Mouse (Mus musculus): ENCODE measurements around the gene Gucy2d. TPM values are rescaled to one million over a fixed set of nuclear protein-coding genes. Genes with fewer than 3 reads are reported as not detected.

The Gucy2d gene
- polyA plus RNA-seq, 1 experiment from 2014 or later, result not detected

DNA sequence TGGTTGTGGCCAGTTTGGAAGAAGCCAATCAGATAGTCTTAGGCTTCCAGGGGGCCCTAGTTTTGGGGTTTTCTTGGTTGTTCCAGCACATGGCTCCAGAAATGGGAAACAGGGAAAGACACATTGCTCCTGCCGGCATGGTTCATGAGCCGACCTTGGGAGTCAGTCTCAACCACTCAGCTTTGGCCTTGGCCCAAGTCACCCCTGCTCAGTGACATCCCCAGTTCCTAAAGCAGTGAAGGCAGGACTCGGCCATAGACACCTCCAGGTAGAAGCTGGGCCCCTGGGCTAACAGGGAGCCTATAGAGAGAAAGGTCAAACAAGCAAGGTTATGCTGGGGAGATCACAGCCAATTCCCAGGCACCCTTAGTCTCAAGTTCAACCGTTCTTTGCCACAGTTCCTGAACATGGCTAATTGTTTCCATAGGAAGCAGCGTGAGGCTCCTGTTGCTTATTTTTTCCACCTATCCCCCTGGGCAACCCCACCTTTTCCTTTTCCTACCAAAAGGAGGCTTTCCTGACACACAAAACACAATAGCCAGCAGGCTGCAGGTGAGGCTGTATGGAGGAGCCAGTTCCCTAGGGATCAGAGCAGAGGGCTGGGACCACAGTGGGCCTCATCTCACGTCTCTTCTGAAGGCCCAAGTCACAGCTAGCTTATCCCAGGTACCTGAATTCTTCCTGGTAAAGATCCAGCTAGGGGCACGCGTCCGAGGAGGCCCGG is 14.3 kb downstream of the Gucy2d start:
- Histone ChIP-seq H3K27me3 (replicated peaks; ENCODE audit: insufficient read depth, low read length) (no peaks in the 10 kb centered on the region), H3K9me3 (ENCODE audit: low read length) (no peaks in the 10 kb centered on the region), H3K4me2 (replicated peaks; ENCODE audit: low read depth, low read length) (no peak overlapping the region), H3K4me3 (ENCODE audit: low read depth, low read length) (no peak overlapping the region), H3K4me1 (ENCODE audit: insufficient read depth, low read depth, low read length) (no peaks in the 10 kb centered on the region), H3K9ac (replicated peaks; ENCODE audit: low read depth) (no peak overlapping the region), H3K27ac (ENCODE audit: low read length) (no peak overlapping the region), H3K36me3 (ENCODE audit: insufficient read depth, low read length) (no peaks in the 10 kb centered on the region)
- no peak for TF ChIP-seq EP300 (IDR thresholded peaks at IDR 0.05)
- TF ChIP-seq CTCF (IDR thresholded peaks at IDR 0.05), result no peak
- ATAC-seq (no peak), DNase-seq (ENCODE audit: low spot score) (no peak)
- WGBS, result 63% methylated on average over 10 of the region's 10 CpGs

DNA sequence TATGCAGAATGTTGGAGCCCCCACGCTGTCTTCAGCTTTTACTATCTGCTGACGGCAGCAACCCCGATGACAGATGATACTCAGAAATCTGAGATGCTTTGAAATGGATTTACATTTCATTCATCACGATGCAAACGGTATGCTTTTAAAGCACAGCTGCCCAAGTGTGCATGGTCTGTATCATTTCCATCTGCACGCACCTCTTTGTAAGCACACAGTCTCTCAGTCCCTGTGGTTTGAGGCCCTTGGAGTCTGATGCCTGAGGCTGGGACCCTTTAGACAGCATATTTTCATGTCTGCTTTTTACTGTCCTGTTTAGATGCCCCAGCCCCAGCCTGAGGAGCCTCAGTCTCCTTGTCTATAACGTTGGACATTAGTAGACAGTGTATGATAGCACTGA is 20.1 kb downstream of the Gucy2d start:
- Histone ChIP-seq H3K4me3 (ENCODE audit: low read depth, low read length) (no peak overlapping the region), H3K36me3 (ENCODE audit: insufficient read depth, low read length) (no peaks in the 10 kb centered on the region), H3K27me3 (replicated peaks; ENCODE audit: insufficient read depth, low read length) (no peaks in the 10 kb centered on the region), H3K4me1 (ENCODE audit: insufficient read depth, low read depth, low read length) (no peaks in the 10 kb centered on the region), H3K9ac (replicated peaks; ENCODE audit: low read depth) (no peak overlapping the region), H3K27ac (ENCODE audit: low read length) (no peak overlapping the region), H3K9me3 (ENCODE audit: low read length) (no peaks in the 10 kb centered on the region), H3K4me2 (replicated peaks; ENCODE audit: low read depth, low read length) (no peak overlapping the region)
- TF ChIP-seq CTCF (IDR thresholded peaks at IDR 0.05) (no peak), EP300 (IDR thresholded peaks at IDR 0.05) (no peak)
- 43% methylated on average over 7 of the region's 7 CpGs for WGBS
- ATAC-seq, result no peak
- no peak for DNase-seq (ENCODE audit: low spot score)

DNA sequence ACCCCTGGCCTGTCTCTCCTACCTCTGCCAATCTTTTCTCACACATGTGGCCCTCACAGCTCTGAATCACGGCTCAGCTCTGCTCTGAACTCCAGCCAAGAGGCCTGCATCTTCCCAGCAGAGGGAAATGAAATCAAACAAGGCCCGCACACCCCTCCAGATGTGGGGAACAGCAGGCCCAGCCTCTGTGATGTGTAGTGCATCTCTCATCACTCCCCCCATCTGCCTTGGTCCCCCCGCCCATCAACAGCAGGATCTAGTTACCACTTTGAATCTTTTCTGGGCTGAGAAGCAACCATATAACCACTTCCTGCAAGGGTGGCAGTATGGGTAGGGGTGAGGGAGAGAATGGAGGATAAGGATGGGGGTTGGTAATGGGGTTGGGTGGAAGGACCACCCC is 28.9 kb downstream of the Gucy2d start:
- Histone ChIP-seq H3K9ac (replicated peaks; ENCODE audit: low read depth) (no peak overlapping the region), H3K36me3 (ENCODE audit: insufficient read depth, low read length) (no peaks in the 10 kb centered on the region), H3K27ac (ENCODE audit: low read length) (no peak overlapping the region), H3K4me2 (replicated peaks; ENCODE audit: low read depth, low read length) (no peak overlapping the region), H3K4me3 (ENCODE audit: low read depth, low read length) (no peak overlapping the region), H3K9me3 (ENCODE audit: low read length) (no peaks in the 10 kb centered on the region), H3K27me3 (replicated peaks; ENCODE audit: insufficient read depth, low read length) (no peaks in the 10 kb centered on the region), H3K4me1 (ENCODE audit: insufficient read depth, low read depth, low read length) (no peaks in the 10 kb centered on the region)
- no peak for TF ChIP-seq EP300 (IDR thresholded peaks at IDR 0.05)
- no peak for TF ChIP-seq CTCF (IDR thresholded peaks at IDR 0.05)
- 62% methylated on average over 3 of the region's 3 CpGs for WGBS
- DNase-seq (ENCODE audit: low spot score), result no peak
- peak; percentile 17; the same call in 1 of the 2 replicates for ATAC-seq

DNA sequence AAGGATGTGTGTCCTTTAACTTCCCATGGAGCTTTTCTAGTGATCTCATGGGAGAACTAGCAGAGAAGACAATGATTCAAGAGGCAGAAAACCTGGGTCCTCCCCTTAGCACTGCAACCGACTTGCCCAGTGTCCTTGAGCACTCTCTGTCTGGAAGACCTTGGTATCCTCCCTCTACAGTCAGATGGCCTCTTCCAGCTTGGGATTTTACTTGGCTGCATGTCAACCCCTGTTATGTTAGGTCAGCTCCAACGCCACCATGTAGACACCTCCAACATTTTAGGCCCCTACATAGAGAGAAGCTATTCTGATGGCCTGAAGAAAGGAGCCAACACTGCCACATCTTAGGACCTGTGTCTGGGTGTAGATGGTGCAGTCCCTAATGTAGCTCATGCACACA is 32.3 kb downstream of the Gucy2d start:
- WGBS, result 75% methylated on average over 2 of the region's 2 CpGs
- H3K4me3 ChIP-seq (ENCODE audit: low read depth, low read length), result no peak overlapping the region
- no peaks in the 10 kb centered on the region for H3K4me1 ChIP-seq (ENCODE audit: insufficient read depth, low read depth, low read length)
- no peak overlapping the region for H3K27ac ChIP-seq (ENCODE audit: low read length)
- no peak overlapping the region for H3K9ac ChIP-seq (replicated peaks; ENCODE audit: low read depth)
- no peaks in the 10 kb centered on the region for H3K27me3 ChIP-seq (replicated peaks; ENCODE audit: insufficient read depth, low read length)
- DNase-seq (ENCODE audit: low spot score), result no peak
- H3K9me3 ChIP-seq (ENCODE audit: low read length), result no peaks in the 10 kb centered on the region
- no peaks in the 10 kb centered on the region for H3K36me3 ChIP-seq (ENCODE audit: insufficient read depth, low read length)
- no peak for TF ChIP-seq CTCF (IDR thresholded peaks at IDR 0.05)
- ATAC-seq, result no peak
- no peak overlapping the region for H3K4me2 ChIP-seq (replicated peaks; ENCODE audit: low read depth, low read length)

DNA sequence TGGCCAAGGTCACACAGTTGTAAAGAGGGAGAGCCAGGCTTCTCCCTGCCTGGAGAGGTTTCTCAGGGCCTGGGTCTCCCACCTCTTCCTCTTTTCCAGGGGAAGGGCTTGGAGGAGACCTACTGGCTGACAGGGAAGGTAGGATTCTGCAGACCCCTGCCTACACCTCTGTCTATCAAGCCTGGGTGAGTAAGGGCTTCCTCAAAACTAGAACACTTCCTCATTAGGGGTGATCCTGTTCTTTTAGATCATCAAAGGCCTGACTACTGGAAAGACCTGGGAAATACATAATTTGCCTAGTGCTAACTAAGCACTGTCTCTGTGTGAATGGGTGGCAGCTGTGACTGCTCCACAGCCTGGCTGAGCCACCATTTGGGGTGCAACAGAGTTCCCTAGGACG is 34.3 kb downstream of the Gucy2d start:
- TF ChIP-seq CTCF (IDR thresholded peaks at IDR 0.05), result no peak
- TF ChIP-seq EP300 (IDR thresholded peaks at IDR 0.05), result no peak
- Histone ChIP-seq H3K9ac (replicated peaks; ENCODE audit: low read depth) (no peak overlapping the region), H3K36me3 (ENCODE audit: insufficient read depth, low read length) (no peaks in the 10 kb centered on the region), H3K27ac (ENCODE audit: low read length) (no peak overlapping the region), H3K9me3 (ENCODE audit: low read length) (no peaks in the 10 kb centered on the region), H3K27me3 (replicated peaks; ENCODE audit: insufficient read depth, low read length) (no peaks in the 10 kb centered on the region), H3K4me2 (replicated peaks; ENCODE audit: low read depth, low read length) (no peak overlapping the region), H3K4me1 (ENCODE audit: insufficient read depth, low read depth, low read length) (no peaks in the 10 kb centered on the region), H3K4me3 (ENCODE audit: low read depth, low read length) (no peak overlapping the region)
- DNase-seq (ENCODE audit: low spot score), result no peak
- ATAC-seq, result no peak
- WGBS, result 72% methylated on average over 1 of the region's 1 CpGs

DNA sequence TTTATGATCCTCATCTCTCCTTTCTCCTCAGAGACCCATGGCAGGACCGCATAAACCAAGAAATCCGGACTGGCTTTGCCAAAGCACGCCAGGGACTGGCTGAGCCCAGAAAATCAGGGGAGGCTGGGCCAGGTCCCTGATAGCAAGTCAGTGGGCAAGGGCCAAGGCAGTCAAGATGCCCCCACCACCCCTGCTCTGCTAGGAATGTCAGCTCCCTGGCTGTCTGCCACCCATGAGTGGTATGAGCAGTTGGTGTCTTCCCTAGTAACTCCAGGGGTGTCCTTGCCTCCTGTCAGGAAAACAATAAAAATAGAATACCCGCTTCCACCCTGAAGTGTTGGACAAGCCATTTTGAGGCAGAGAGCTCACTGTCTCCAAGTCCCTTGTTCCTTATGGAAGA is 36.9 kb downstream of the Gucy2d start:
- H3K4me2 ChIP-seq (replicated peaks; ENCODE audit: low read depth, low read length), result no peak overlapping the region
- DNase-seq (ENCODE audit: low spot score), result no peak

More for the DNA sequence above, 36.9 kb downstream of the Gucy2d start:
- TF ChIP-seq CTCF (IDR thresholded peaks at IDR 0.05), result no peak
- TF ChIP-seq EP300 (IDR thresholded peaks at IDR 0.05), result no peak
- no peaks in the 10 kb centered on the region for H3K27me3 ChIP-seq (replicated peaks; ENCODE audit: insufficient read depth, low read length)
- no peak overlapping the region for H3K9ac ChIP-seq (replicated peaks; ENCODE audit: low read depth)
- H3K36me3 ChIP-seq (ENCODE audit: insufficient read depth, low read length), result no peaks in the 10 kb centered on the region
- WGBS, result 71% methylated on average over 4 of the region's 4 CpGs
- no peaks in the 10 kb centered on the region for H3K4me1 ChIP-seq (ENCODE audit: insufficient read depth, low read depth, low read length)
- no peaks in the 10 kb centered on the region for H3K9me3 ChIP-seq (ENCODE audit: low read length)
- H3K4me3 ChIP-seq (ENCODE audit: low read depth, low read length), result no peak overlapping the region
- no peak overlapping the region for H3K27ac ChIP-seq (ENCODE audit: low read length)
- ATAC-seq, result no peak
